Mouse (Mus musculus) thymus, adult 2 months (tissue): ENCODE results near the gene Cenpm. TPM values are rescaled to one million over a fixed set of nuclear protein-coding genes. Genes with fewer than 3 reads are reported as not detected.
"Not testable (repeated sequence)": the region's sequence is repeated elsewhere in the genome, so short reads cannot be mapped to it uniquely, and the experiment has no call there.

Experiments used
- DNase-seq: peaks from one replicate; pipeline ENCODE4 v3.0.0; 2021
- H3K27ac ChIP-seq: fragments of 200-500 bp; 2 replicates; pipeline ENCODE4 v1.5.1; 2012; ENCODE audit warnings: low read length, control low read depth; ENCODE audit not compliant: control insufficient read depth, insufficient read depth
- H3K27me3 ChIP-seq: fragments of 200-500 bp; 2 replicates; pipeline ENCODE4 v1.6.1; 2012; ENCODE audit warnings: mild to moderate bottlenecking, low read length, moderate library complexity, mixed read lengths; ENCODE audit not compliant: control insufficient read depth, insufficient read depth
- H3K36me3 ChIP-seq: fragments of 200-500 bp; 2 replicates; pipeline ENCODE4 v1.6.1; 2012; ENCODE audit warnings: mild to moderate bottlenecking, low read length, moderate library complexity; ENCODE audit not compliant: control insufficient read depth, insufficient read depth
- H3K4me1 ChIP-seq: fragments of 200-500 bp; replicated peaks from 2 replicates; pipeline ENCODE4 v1.6.1; 2012; ENCODE audit warnings: low read length; ENCODE audit not compliant: control insufficient read depth, insufficient read depth
- H3K4me3 ChIP-seq: fragments of 200-500 bp; 2 replicates; pipeline ENCODE4 v1.5.1; 2012; ENCODE audit warnings: mild to moderate bottlenecking, low read length, control low read depth, moderate library complexity; ENCODE audit not compliant: control insufficient read depth, insufficient read depth
- CTCF ChIP-seq: fragments of 200-500 bp; IDR thresholded peaks from 2 replicates; pipeline ENCODE4 v1.5.1; 2012; ENCODE audit warnings: mild to moderate bottlenecking, control low read depth, low read length, moderate library complexity, borderline replicate concordance; ENCODE audit not compliant: control insufficient read depth, poor library complexity, insufficient read depth; ENCODE audit errors: extremely low read depth
- POLR2A ChIP-seq: fragments of 200-500 bp; IDR thresholded peaks from 2 replicates; pipeline ENCODE4 v1.6.1; 2012; ENCODE audit warnings: mild to moderate bottlenecking, low read length, control low read depth, moderate library complexity; ENCODE audit not compliant: control insufficient read depth, poor library complexity, insufficient read depth; ENCODE audit errors: extremely low read depth
- WGBS: fragments of 180-500 bp; shearing (Covaris S2); methylation state at CpG from one replicate; pipeline ENCODE4 v1.1.7; 2018; 5-methylcytosine and 5-hydroxymethylcytosine counted together
- polyA plus RNA-seq: library from polyadenylated mRNA; depleted of rRNA; stranded (reverse); fragments of >200 nt; gene quantifications from 2 replicates; pipeline ENCODE4 v1.2.3, GENCODE M21; 2012

The Cenpm gene
- polyA plus RNA-seq, 1 experiment, result 44.8 TPM

- Histone ChIP-seq H3K4me3 (no peak overlapping the region), H3K36me3 (no peaks in the 10 kb centered on the region), H3K4me1 (peaks cover 6% of the 10 kb centered on the region), H3K27ac (no peak overlapping the region), H3K27me3 (no peaks in the 10 kb centered on the region)
- TF ChIP-seq POLR2A, result no peak
- TF ChIP-seq CTCF, result no peak
- DNase-seq, result no peak
- WGBS, result 65% methylated on average over 3 of the region's 3 CpGs
These were observed 2.7 kb upstream of the Cenpm start for GRCm38 (mm10) chr15:82247131-82247776.

GRCm38 (mm10) chr15:82244805-82245161 is 235 bp upstream of the Cenpm start:
- not testable (repeated sequence) for H3K27ac ChIP-seq, DNase-seq, H3K27me3 ChIP-seq, H3K36me3 ChIP-seq, H3K4me1 ChIP-seq
- WGBS, result 26% methylated on average over 9 of the region's 9 CpGs
- peak overlapping the region; percentile 85 for H3K4me3 ChIP-seq

GRCm38 (mm10) chr15:82243742-82244114 is 820 bp downstream of the Cenpm start:
- Histone ChIP-seq H3K36me3 (no peaks in the 10 kb centered on the region), H3K4me1 (peaks cover 6% of the 10 kb centered on the region), H3K27ac (no peak overlapping the region), H3K4me3 (peak overlapping the region; percentile 85), H3K27me3 (no peaks in the 10 kb centered on the region)
- 1% methylated on average over 12 of the region's 12 CpGs for WGBS
- TF ChIP-seq CTCF (no peak), POLR2A (no peak)
- DNase-seq, result no peak

- DNase-seq, result no peak
- Histone ChIP-seq H3K27me3 (no peaks in the 10 kb centered on the region), H3K4me1 (peaks cover 6% of the 10 kb centered on the region), H3K27ac (no peak overlapping the region), H3K36me3 (no peaks in the 10 kb centered on the region), H3K4me3 (peak overlapping the region; percentile 85; the same call in 1 of the 2 replicates)
- no peak for TF ChIP-seq POLR2A
- TF ChIP-seq CTCF, result no peak
- WGBS, result 76% methylated on average over 3 of the region's 3 CpGs
These were observed 1.2 kb downstream of the Cenpm start for GRCm38 (mm10) chr15:82243311-82243710.

GRCm38 (mm10) chr15:82236565-82236964 is 8.0 kb downstream of the Cenpm start:
- Histone ChIP-seq H3K27ac (no peak overlapping the region), H3K4me1 (no peaks in the 10 kb centered on the region), H3K4me3 (no peak overlapping the region), H3K27me3 (no peaks in the 10 kb centered on the region), H3K36me3 (no peaks in the 10 kb centered on the region)
- TF ChIP-seq POLR2A (no peak), CTCF (peak; percentile 98)
- WGBS, result 39% methylated on average over 5 of the region's 5 CpGs
- DNase-seq, result peak; percentile 86

- 61% methylated on average over 10 of the region's 10 CpGs for WGBS
- Histone ChIP-seq H3K27me3 (no peaks in the 10 kb centered on the region), H3K4me3 (no peak overlapping the region), H3K4me1 (no peaks in the 10 kb centered on the region), H3K27ac (no peak overlapping the region), H3K36me3 (no peaks in the 10 kb centered on the region)
- no peak for DNase-seq
- TF ChIP-seq CTCF (no peak), POLR2A (no peak)
These were observed 8.9 kb downstream of the Cenpm start for GRCm38 (mm10) chr15:82235661-82236060.

GRCm38 (mm10) chr15:82232651-82233050 is 11.9 kb downstream of the Cenpm start:
- H3K4me3 ChIP-seq, result no peak overlapping the region
- whole genome bisulfite sequencing, result 89% methylated on average over 4 of the region's 4 CpGs
- no peak overlapping the region for H3K27ac ChIP-seq
- H3K27me3 ChIP-seq, result no peaks in the 10 kb centered on the region
- no peaks in the 10 kb centered on the region for H3K4me1 ChIP-seq
- H3K36me3 ChIP-seq, result no peaks in the 10 kb centered on the region
- TF ChIP-seq POLR2A, result no peak
- TF ChIP-seq CTCF, result no peak
- no peak for DNase-seq
